Mouse (Mus musculus): ENCODE results near the gene Ednrb. TPM values are rescaled to one million over a fixed set of nuclear protein-coding genes. Genes with fewer than 3 reads are reported as not detected.

The Ednrb gene
- polyA plus RNA-seq, 1 experiment from 2014 or later: 120 TPM

Other genes with a start within 250 kb of the Ednrb start
- gene Slain1, start 194.2 kb downstream of the Ednrb start, polyA plus RNA-seq (2016; fragmentation: Nextera tagmentation; extraction: Ambion mirVana): 0.73 and 0.87 TPM in 2 replicates